Mouse (Mus musculus) CD4-positive, CD25-positive, alpha-beta regulatory T cell, adult 4 months (primary cell): ENCODE results near the gene Rasgrp1. TPM values are rescaled to one million over a fixed set of nuclear protein-coding genes. Genes with fewer than 3 reads are reported as not detected.

Experiments used
- ATAC-seq: one replicate; pipeline ENCODE4 v1.8.0; 2017
- polyA plus RNA-seq, 2 experiments: library from polyadenylated mRNA; unstranded; fragments of 100-300 nt; shearing (Covaris generic); gene quantifications; one replicate each; pipeline ENCODE4 v1.2.1; 2017

The Rasgrp1 gene
- polyA plus RNA-seq, 2 experiments from 2014 or later: 66.0 to 79.2 TPM

GRCm38 (mm10) chr2:117249255-117250000, 93.4 kb downstream of the Rasgrp1 start, which contains the start of gene Fam98b:
Gene Fam98b, plus strand, starts transcription at chr2:117249739.
- ATAC-seq: peak; percentile 97

- ATAC-seq: no peak
These were observed 100.8 kb downstream of the Rasgrp1 start for GRCm38 (mm10) chr2:117241953-117242352.

GRCm38 (mm10) chr2:117231257-117231656, 111.5 kb downstream of the Rasgrp1 start:
- peak; percentile 34 for ATAC-seq

- no peak for ATAC-seq
These were observed 112.5 kb downstream of the Rasgrp1 start for GRCm38 (mm10) chr2:117230261-117230660.

Other genes starting within 250 kb of the Rasgrp1 start
- 1 to 10 TPM; 1.1 to 2.3 TPM for gene Spred1, start 221.6 kb downstream of the Rasgrp1 start, polyA plus RNA-seq
- gene Fam98b, start 93.3 kb downstream of the Rasgrp1 start, polyA plus RNA-seq: 10 to 100 TPM in 1 of 2 experiments, 1 to 10 TPM in 1; 8.8 to 10.6 TPM